Mouse (Mus musculus) intestine, postnatal 0 days (tissue): ENCODE measurements at regions not wholly inside any gene's neighbourhood (a gene's known extent, or its start where the extent isn't known, plus 50 kb on each side); places are given as distances from the start of the nearest gene placed in this dataset.

Experiments
- ATAC-seq: fragments of 200-750 bp; cut with Nextera tagmentation; 2 replicates; pipeline ENCODE4 v1.8.0; 2017; ENCODE audit warnings: mild to moderate bottlenecking, moderate TSS enrichment, moderate library complexity
- H3K27ac ChIP-seq: fragments of 300-500 bp; sonication (generic); 2 replicates; pipeline ENCODE4 v1.5.1; 2014; ENCODE audit warnings: mild to moderate bottlenecking, low read depth, low read length, moderate library complexity
- H3K27me3 ChIP-seq: fragments of 300-500 bp; sonication (generic); replicated peaks from 2 replicates; pipeline ENCODE4 v1.6.1; 2014; ENCODE audit warnings: low read length, mixed read lengths; ENCODE audit not compliant: control insufficient read depth, insufficient read depth
- H3K36me3 ChIP-seq: fragments of 300-500 bp; sonication (generic); 2 replicates; pipeline ENCODE4 v1.6.1; 2014; ENCODE audit warnings: mild to moderate bottlenecking, moderate library complexity; ENCODE audit not compliant: control insufficient read depth, insufficient read depth
- H3K4me1 ChIP-seq: fragments of 300-500 bp; sonication (generic); replicated peaks from 2 replicates; pipeline ENCODE4 v1.6.1; 2014; ENCODE audit warnings: antibody characterized with exemption, low read length, mixed read lengths; ENCODE audit not compliant: control insufficient read depth, insufficient read depth
- H3K4me2 ChIP-seq: fragments of 300-500 bp; sonication (generic); replicated peaks from 2 replicates; pipeline ENCODE4 v1.6.1; 2014; ENCODE audit warnings: low read depth, mild to moderate bottlenecking, moderate library complexity
- H3K4me3 ChIP-seq: fragments of 300-500 bp; sonication (generic); 2 replicates; pipeline ENCODE4 v1.5.1; 2014; ENCODE audit warnings: low read depth, low read length
- H3K9ac ChIP-seq: fragments of 300-500 bp; sonication (generic); 2 replicates; pipeline ENCODE4 v1.6.1; 2014; ENCODE audit warnings: mild to moderate bottlenecking, low read depth, low read length
- H3K9me3 ChIP-seq: fragments of 300-500 bp; sonication (generic); 2 replicates; pipeline ENCODE4 v1.6.1; 2016; ENCODE audit warnings: mixed run types; ENCODE audit not compliant: control insufficient read depth
- CTCF ChIP-seq: sonication (generic); IDR thresholded peaks from 2 replicates; pipeline ENCODE4 v1.5.1; 2016; ENCODE audit warnings: low read depth, mild to moderate bottlenecking, control low read depth, antibody characterized with exemption, moderate library complexity
- WGBS: fragments of 180-500 bp; shearing (Covaris S2); extraction: QIAGEN DNeasy Blood & Tissue Kit; methylation state at CpG from one replicate; pipeline ENCODE4 v1.1.7; 2014; 5-methylcytosine and 5-hydroxymethylcytosine counted together

DNA sequence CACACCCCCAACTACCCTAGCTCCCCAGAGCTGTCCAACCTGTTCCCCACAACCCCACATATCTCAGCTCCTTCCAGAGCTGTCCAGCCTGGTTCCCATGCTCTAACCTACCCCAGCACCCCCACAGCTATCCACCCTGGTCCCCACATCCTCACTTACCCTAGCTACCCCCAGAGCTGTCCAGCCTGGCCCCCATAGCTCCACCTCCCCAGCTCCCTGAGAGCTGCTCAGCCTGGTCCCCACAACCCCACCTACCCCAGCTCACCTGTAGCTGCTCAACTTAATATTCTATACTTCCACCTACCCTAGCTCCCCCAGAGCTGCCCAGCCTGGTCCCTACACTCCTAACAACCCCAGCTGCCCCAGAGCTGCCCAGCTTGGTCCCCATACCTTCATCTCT lies 124.9 kb upstream of the Adam6b start:
- H3K4me2 ChIP-seq = no peak overlapping the region
- H3K9ac ChIP-seq = no peak overlapping the region
- H3K27me3 ChIP-seq = no peaks in the 10 kb centered on the region
- no peak overlapping the region for H3K4me3 ChIP-seq
- no peaks in the 10 kb centered on the region for H3K9me3 ChIP-seq
- ATAC-seq = no peak
- no peak for TF ChIP-seq CTCF
- no peak overlapping the region for H3K27ac ChIP-seq
- no peaks in the 10 kb centered on the region for H3K4me1 ChIP-seq
- H3K36me3 ChIP-seq = no peaks in the 10 kb centered on the region

- H3K9ac ChIP-seq = no peak overlapping the region
- WGBS = 44% methylated on average over 2 of the region's 2 CpGs
- H3K4me3 ChIP-seq = no peak overlapping the region
- ATAC-seq = no peak
- H3K27me3 ChIP-seq = no peaks in the 10 kb centered on the region
- no peak overlapping the region for H3K27ac ChIP-seq
- H3K4me2 ChIP-seq = no peak overlapping the region
- TF ChIP-seq CTCF = no peak
- H3K4me1 ChIP-seq = no peaks in the 10 kb centered on the region
- no peaks in the 10 kb centered on the region for H3K9me3 ChIP-seq
- H3K36me3 ChIP-seq = no peaks in the 10 kb centered on the region
Measured at GRCm38 (mm10) chr12:113365783-113366182, 123.5 kb upstream of the Adam6b start.

DNA sequence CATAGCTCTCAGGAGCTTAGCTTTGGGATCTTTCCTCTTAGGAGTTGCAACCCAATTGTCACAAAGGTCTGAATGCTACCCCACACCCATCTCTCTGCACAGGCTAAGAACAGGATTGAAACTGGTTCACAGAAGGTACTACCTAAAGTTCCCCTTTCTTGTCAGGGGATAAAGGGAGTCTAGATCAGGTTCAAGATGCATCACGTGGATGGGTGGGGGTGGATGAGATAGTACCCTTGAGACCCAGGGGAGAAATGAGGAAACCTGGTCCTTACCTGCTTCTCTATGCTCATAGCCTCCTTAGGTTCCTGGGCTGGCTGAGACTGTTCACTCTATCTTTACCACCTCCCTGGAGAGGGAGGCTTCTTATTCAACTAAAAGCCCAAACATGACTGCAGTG lies 122.9 kb upstream of the Adam6b start:
- WGBS = 28% methylated on average over 1 of the region's 1 CpGs
- Histone ChIP-seq H3K36me3 (no peaks in the 10 kb centered on the region), H3K4me3 (no peak overlapping the region), H3K9me3 (no peaks in the 10 kb centered on the region), H3K4me1 (no peaks in the 10 kb centered on the region), H3K9ac (no peak overlapping the region), H3K4me2 (no peak overlapping the region), H3K27ac (no peak overlapping the region), H3K27me3 (no peaks in the 10 kb centered on the region)
- no peak for ATAC-seq
- TF ChIP-seq CTCF = no peak

DNA sequence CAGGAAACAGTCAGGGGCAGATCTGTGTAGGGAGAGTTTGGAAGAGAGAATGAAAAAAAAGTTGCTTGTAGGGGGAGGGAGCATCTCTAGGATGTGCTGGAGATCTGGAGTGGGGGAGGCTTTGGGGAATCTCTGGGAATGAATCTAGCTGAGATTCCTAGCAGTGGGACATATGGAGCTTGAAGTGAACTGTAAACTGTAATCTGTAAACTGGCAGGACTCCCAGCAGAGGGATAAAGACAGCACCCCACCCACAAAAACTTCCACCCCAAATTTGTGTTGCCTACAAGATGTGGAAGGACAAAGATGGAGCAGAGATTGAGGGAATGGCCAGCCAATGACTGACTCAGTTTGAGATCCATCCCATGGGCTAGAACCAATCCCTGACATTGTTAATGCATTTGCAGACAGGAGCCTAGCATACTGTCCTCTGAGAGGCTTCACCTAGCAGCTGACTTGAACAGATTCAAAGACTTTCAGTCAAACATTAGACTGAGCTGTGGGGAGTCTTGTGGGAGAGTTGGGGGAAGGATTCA lies 87.7 kb upstream of the Adam6b start:
- no peaks in the 10 kb centered on the region for H3K27me3 ChIP-seq
- H3K4me1 ChIP-seq = no peaks in the 10 kb centered on the region
- no peak for ATAC-seq

GRCm38 (mm10) chr12:113402823-113403222 lies 86.5 kb upstream of the Adam6b start:
- H3K4me1 ChIP-seq = no peaks in the 10 kb centered on the region
- WGBS = 45% methylated on average over 2 of the region's 2 CpGs
- no peaks in the 10 kb centered on the region for H3K36me3 ChIP-seq
- no peaks in the 10 kb centered on the region for H3K27me3 ChIP-seq
- no peak for ATAC-seq
- no peak overlapping the region for H3K27ac ChIP-seq
- no peak overlapping the region for H3K4me2 ChIP-seq
- no peak overlapping the region for H3K9ac ChIP-seq
- no peak for TF ChIP-seq CTCF
- H3K9me3 ChIP-seq = no peaks in the 10 kb centered on the region
- no peak overlapping the region for H3K4me3 ChIP-seq

More for the DNA sequence above, 87.7 kb upstream of the Adam6b start:
- H3K4me2 ChIP-seq = no peak overlapping the region
- no peak for TF ChIP-seq CTCF
- H3K9ac ChIP-seq = no peak overlapping the region
- H3K9me3 ChIP-seq = no peaks in the 10 kb centered on the region
- H3K36me3 ChIP-seq = no peaks in the 10 kb centered on the region
- no peak overlapping the region for H3K27ac ChIP-seq
- H3K4me3 ChIP-seq = no peak overlapping the region

GRCm38 (mm10) chr12:113411113-113411512 lies 78.2 kb upstream of the Adam6b start:
- H3K4me3 ChIP-seq = no peak overlapping the region
- H3K4me2 ChIP-seq = no peak overlapping the region
- TF ChIP-seq CTCF = no peak
- H3K27ac ChIP-seq = no peak overlapping the region
- H3K4me1 ChIP-seq = no peaks in the 10 kb centered on the region
- H3K9ac ChIP-seq = no peak overlapping the region
- ATAC-seq = no peak
- H3K36me3 ChIP-seq = no peaks in the 10 kb centered on the region
- H3K27me3 ChIP-seq = no peaks in the 10 kb centered on the region
- 80% methylated on average over 5 of the region's 5 CpGs for WGBS
- no peaks in the 10 kb centered on the region for H3K9me3 ChIP-seq

- Histone ChIP-seq H3K9ac (no peak overlapping the region), H3K27me3 (no peaks in the 10 kb centered on the region), H3K36me3 (no peaks in the 10 kb centered on the region), H3K9me3 (no peaks in the 10 kb centered on the region), H3K4me2 (no peak overlapping the region), H3K4me1 (no peaks in the 10 kb centered on the region), H3K4me3 (no peak overlapping the region), H3K27ac (no peak overlapping the region)
- 66% methylated on average over 1 of the region's 1 CpGs for WGBS
- no peak for ATAC-seq
- no peak for TF ChIP-seq CTCF
Measured at GRCm38 (mm10) chr12:113413996-113414395, 75.3 kb upstream of the Adam6b start.
